Mouse (Mus musculus) heart, embryonic 15.5 days (tissue): ENCODE data around the gene Rgl1. TPM values are rescaled to one million over a fixed set of nuclear protein-coding genes. Genes with fewer than 3 reads are reported as not detected.

Experiments used
- ATAC-seq: fragments of 200-750 bp; cut with Nextera tagmentation; replicated peaks from 2 replicates; pipeline ENCODE4 v1.8.0; 2017; ENCODE audit warnings: low read depth, moderate TSS enrichment; ENCODE audit not compliant: insufficient number of reproducible peaks, insufficient read depth, low FRiP score
- H3K27ac ChIP-seq: fragments of 300-500 bp; sonication (generic); 2 replicates; pipeline ENCODE4 v1.5.1; 2015; ENCODE audit warnings: mild to moderate bottlenecking, inconsistent platforms
- H3K27me3 ChIP-seq: fragments of 300-500 bp; sonication (generic); 2 replicates; pipeline ENCODE4 v1.6.1; 2015; ENCODE audit warnings: inconsistent platforms
- H3K36me3 ChIP-seq: fragments of 300-500 bp; sonication (generic); 2 replicates; pipeline ENCODE4 v1.6.1; 2015; ENCODE audit warnings: mild to moderate bottlenecking, inconsistent platforms
- H3K4me1 ChIP-seq: fragments of 300-500 bp; sonication (generic); replicated peaks from 2 replicates; pipeline ENCODE4 v1.6.1; 2015; ENCODE audit warnings: inconsistent platforms
- H3K4me2 ChIP-seq: fragments of 300-500 bp; sonication (generic); 2 replicates; pipeline ENCODE4 v1.6.1; 2015; ENCODE audit warnings: inconsistent platforms, mild to moderate bottlenecking, moderate library complexity
- H3K4me3 ChIP-seq: fragments of 300-500 bp; sonication (generic); 2 replicates; pipeline ENCODE4 v1.5.1; 2015; ENCODE audit warnings: mild to moderate bottlenecking, inconsistent platforms
- H3K9ac ChIP-seq: fragments of 300-500 bp; sonication (generic); 2 replicates; pipeline ENCODE4 v1.6.1; 2015; ENCODE audit warnings: mild to moderate bottlenecking, inconsistent platforms
- H3K9me3 ChIP-seq: fragments of 300-500 bp; sonication (generic); replicated peaks from 2 replicates; pipeline ENCODE4 v1.6.1; 2016; ENCODE audit warnings: inconsistent platforms
- WGBS: fragments of 180-500 bp; shearing (Covaris S2); methylation state at CpG from one replicate; pipeline ENCODE4 v1.1.7; 2015; ENCODE audit warnings: mixed read lengths; 5-methylcytosine and 5-hydroxymethylcytosine counted together
- polyA plus RNA-seq: library from polyadenylated mRNA; unstranded; fragments of >200 nt; fragmentation: Nextera tagmentation; extraction: Ambion mirVana; gene quantifications from 2 replicates; pipeline ENCODE4 v1.2.1, GENCODE M21; 2015

Rgl1 gene
- polyA plus RNA-seq, 1 experiment from 2014 or later: 64.6 TPM

DNA sequence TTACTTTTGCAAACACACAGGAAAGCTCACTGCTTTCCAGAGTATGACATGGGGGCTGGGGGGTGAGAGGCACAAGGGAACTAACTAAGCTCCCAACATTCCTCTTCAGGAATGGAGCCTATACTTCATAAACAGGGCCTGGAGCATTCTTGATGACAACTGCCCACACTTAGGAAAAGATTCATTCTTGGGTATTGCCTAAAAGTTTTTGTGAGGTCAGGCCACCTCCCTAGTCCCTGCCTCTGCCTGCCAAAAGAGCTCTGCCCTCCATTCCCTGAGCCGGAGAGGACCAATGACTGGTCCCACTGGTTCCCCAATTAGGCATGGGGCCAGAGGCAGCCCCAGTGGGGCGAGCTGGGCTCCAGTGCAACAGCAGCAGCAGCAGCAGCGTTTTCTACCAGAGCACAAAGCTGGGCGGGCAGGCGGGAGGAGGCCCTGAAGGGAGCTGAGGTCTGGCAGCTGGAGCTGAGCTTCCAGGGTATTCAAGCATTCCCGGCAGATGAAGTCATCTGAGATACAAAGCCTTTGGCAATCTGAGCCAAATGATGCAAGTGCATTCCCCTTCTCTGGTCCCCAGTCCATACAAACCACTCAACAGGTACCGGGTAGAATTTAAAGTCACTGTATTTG lies 210.1 kb downstream of the Rgl1 start:
- ATAC-seq: peak; percentile 93
- peak overlapping the region; percentile 93 for H3K27ac ChIP-seq
- peak overlapping the region; percentile 29 for H3K4me2 ChIP-seq
- 9% methylated on average over 7 of the region's 7 CpGs for WGBS
- peaks cover 35% of the 10 kb centered on the region for H3K36me3 ChIP-seq
- no peak overlapping the region; the same call in 1 of the 2 replicates for H3K9ac ChIP-seq
- H3K4me3 ChIP-seq: no peak overlapping the region
- H3K9me3 ChIP-seq: no peaks in the 10 kb centered on the region
- H3K4me1 ChIP-seq: peaks cover 55% of the 10 kb centered on the region
- H3K27me3 ChIP-seq: no peaks in the 10 kb centered on the region

- Histone ChIP-seq H3K9me3 (no peaks in the 10 kb centered on the region), H3K9ac (no peak overlapping the region), H3K36me3 (peaks cover 41% of the 10 kb centered on the region), H3K27me3 (no peaks in the 10 kb centered on the region), H3K4me1 (peaks cover 53% of the 10 kb centered on the region), H3K27ac (no peak overlapping the region), H3K4me2 (no peak overlapping the region), H3K4me3 (no peak overlapping the region)
- 80% methylated on average over 15 of the region's 15 CpGs for WGBS
- ATAC-seq: no peak
Measured at GRCm38 (mm10) chr1:152553912-152554547, 212.1 kb downstream of the Rgl1 start.

DNA sequence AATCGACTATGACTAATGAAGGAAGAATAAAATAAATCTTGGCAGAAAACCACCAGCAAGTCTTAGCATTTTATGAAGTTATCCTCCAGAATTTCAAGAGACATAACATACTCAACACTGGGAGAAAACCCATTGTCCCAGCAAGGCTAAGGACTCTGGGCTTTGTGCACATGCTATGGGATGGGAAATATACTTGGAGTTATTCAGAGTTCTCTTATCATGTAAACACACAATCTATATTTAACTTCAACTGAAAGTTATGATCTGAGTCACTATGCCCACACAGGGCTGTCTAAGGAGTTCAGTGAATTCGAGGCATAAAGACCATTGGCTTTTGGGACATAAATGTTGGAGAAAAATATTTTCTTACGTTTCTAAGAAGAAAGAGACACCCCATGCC lies 215.2 kb downstream of the Rgl1 start:
- WGBS: 51% methylated on average over 3 of the region's 3 CpGs
- H3K9ac ChIP-seq: no peak overlapping the region
- peak overlapping the region; percentile 69 for H3K27ac ChIP-seq
- ATAC-seq: no peak
- H3K4me3 ChIP-seq: no peak overlapping the region
- peaks cover 28% of the 10 kb centered on the region for H3K4me1 ChIP-seq
- no peaks in the 10 kb centered on the region for H3K9me3 ChIP-seq
- no peaks in the 10 kb centered on the region for H3K27me3 ChIP-seq
- H3K4me2 ChIP-seq: no peak overlapping the region
- H3K36me3 ChIP-seq: peaks cover 67% of the 10 kb centered on the region

DNA sequence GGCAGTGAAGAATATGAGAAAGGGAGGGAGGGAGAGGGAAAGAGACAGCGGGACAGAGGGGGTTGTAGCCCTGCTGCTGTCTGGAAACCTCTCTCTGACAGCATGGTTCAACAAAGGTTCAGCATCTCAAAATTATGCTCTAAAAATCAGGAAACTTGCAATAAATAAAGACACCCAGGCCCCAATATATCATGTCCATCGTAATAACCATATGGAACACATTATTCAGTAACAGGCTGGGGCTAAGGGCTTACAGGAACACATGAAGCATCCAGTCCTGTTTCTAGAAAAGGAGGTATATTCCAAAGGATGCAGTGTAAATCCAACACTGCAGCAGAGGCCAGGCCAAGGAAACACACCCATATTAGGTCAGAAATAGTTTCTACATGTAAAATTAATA lies 215.6 kb downstream of the Rgl1 start:
- no peak overlapping the region for H3K4me2 ChIP-seq
- H3K27ac ChIP-seq: peak overlapping the region; percentile 69
- H3K9me3 ChIP-seq: no peaks in the 10 kb centered on the region
- ATAC-seq: no peak
- H3K4me3 ChIP-seq: no peak overlapping the region
- 75% methylated on average over 2 of the region's 2 CpGs for WGBS
- no peak overlapping the region for H3K9ac ChIP-seq
- H3K27me3 ChIP-seq: no peaks in the 10 kb centered on the region
- peaks cover 24% of the 10 kb centered on the region for H3K4me1 ChIP-seq
- H3K36me3 ChIP-seq: peaks cover 70% of the 10 kb centered on the region

- 78% methylated on average over 13 of the region's 13 CpGs for WGBS
- Histone ChIP-seq H3K9ac (no peak overlapping the region), H3K9me3 (no peaks in the 10 kb centered on the region), H3K4me1 (peaks cover 20% of the 10 kb centered on the region), H3K4me3 (no peak overlapping the region), H3K4me2 (no peak overlapping the region), H3K27ac (0 out of 2 replicates have a peak overlapping the region, but pooled peaks have one; percentile 17), H3K36me3 (peaks cover 72% of the 10 kb centered on the region), H3K27me3 (no peaks in the 10 kb centered on the region)
- ATAC-seq: no peak
Measured at GRCm38 (mm10) chr1:152549061-152549738, 217.0 kb downstream of the Rgl1 start.

DNA sequence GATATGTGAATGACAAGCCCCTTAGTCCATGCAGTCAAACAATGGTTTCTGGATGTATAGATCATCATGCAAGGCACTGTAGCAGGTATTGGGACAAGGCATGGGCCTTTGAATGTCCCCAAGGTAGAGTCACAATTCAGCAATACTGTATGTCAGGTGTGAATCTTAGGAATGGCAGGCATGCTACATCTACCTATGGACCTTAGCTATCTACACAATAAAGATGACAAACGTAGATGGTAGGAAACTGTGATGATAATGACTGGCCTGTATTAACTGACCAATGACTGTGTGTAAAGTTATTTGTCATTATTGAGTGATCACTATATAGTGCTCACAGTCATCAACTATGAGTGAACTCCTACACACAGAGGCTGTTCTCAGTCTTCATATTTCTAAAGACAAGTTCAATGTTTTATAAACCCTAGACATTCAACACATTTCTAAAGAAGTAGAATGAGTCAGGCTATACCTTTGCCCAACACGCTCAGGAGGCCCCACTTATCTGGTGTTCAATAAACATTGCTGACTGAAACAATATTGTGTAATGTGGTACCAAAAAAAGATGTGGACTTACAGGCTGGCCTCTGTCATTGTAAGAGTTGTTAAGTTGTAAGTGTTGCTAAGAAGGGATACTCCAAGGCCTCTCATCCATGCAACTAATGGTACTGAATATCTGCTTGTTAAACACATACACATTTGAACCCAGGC lies 222.5 kb downstream of the Rgl1 start:
- ATAC-seq: no peak
- WGBS: 80% methylated on average over 2 of the region's 2 CpGs
- H3K36me3 ChIP-seq: peaks cover 74% of the 10 kb centered on the region

DNA sequence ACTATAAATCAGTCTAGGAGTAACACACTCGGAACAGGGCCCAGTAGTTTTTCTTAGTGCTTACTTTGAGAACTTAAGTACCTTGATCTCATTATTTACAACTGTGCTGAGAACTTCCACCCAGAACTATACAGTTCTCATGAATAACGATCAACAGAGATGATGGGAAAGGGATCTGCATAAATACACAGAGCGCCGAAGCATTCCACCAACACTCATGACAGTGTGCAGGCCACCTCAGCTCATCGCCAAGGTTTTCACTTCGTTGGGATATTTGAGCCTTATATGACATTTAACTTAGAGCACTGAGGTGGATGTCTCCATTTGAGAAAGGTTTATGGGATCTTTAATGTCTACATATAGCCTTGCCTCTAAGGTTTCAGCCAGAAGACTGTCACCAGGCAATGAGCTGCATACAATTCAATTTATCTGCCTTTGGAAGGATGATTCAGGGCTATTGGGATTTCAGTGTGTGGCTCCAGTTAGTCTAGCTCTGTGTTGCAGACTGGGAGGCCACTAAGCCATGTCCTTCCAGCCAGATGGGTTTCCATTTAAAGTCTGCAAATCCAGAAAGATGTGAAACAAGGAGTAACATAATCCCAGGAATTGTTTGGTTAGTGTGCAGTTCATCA lies 223.3 kb downstream of the Rgl1 start:
- no peak overlapping the region for H3K4me3 ChIP-seq
- H3K9me3 ChIP-seq: no peaks in the 10 kb centered on the region
- WGBS: 86% methylated on average over 6 of the region's 6 CpGs
- peaks cover 74% of the 10 kb centered on the region for H3K36me3 ChIP-seq
- no peak overlapping the region for H3K9ac ChIP-seq
- H3K4me1 ChIP-seq: peaks cover 22% of the 10 kb centered on the region
- no peak overlapping the region for H3K27ac ChIP-seq
- H3K4me2 ChIP-seq: no peak overlapping the region
- H3K27me3 ChIP-seq: no peaks in the 10 kb centered on the region
- ATAC-seq: no peak

More for the DNA sequence above, 222.5 kb downstream of the Rgl1 start:
- H3K27ac ChIP-seq: no peak overlapping the region
- peaks cover 18% of the 10 kb centered on the region for H3K4me1 ChIP-seq
- H3K4me3 ChIP-seq: no peak overlapping the region
- H3K9me3 ChIP-seq: no peaks in the 10 kb centered on the region
- H3K9ac ChIP-seq: no peak overlapping the region
- no peak overlapping the region for H3K4me2 ChIP-seq
- H3K27me3 ChIP-seq: no peaks in the 10 kb centered on the region

GRCm38 (mm10) chr1:152540304-152540887 lies 225.8 kb downstream of the Rgl1 start:
- H3K4me2 ChIP-seq: no peak overlapping the region
- no peak for ATAC-seq
- 82% methylated on average over 3 of the region's 3 CpGs for WGBS
- no peak overlapping the region for H3K9ac ChIP-seq
- no peaks in the 10 kb centered on the region for H3K9me3 ChIP-seq
- H3K36me3 ChIP-seq: peaks cover 78% of the 10 kb centered on the region
- H3K4me3 ChIP-seq: no peak overlapping the region
- H3K27ac ChIP-seq: no peak overlapping the region; the same call in 1 of the 2 replicates
- no peaks in the 10 kb centered on the region for H3K27me3 ChIP-seq
- peaks cover 22% of the 10 kb centered on the region for H3K4me1 ChIP-seq

DNA sequence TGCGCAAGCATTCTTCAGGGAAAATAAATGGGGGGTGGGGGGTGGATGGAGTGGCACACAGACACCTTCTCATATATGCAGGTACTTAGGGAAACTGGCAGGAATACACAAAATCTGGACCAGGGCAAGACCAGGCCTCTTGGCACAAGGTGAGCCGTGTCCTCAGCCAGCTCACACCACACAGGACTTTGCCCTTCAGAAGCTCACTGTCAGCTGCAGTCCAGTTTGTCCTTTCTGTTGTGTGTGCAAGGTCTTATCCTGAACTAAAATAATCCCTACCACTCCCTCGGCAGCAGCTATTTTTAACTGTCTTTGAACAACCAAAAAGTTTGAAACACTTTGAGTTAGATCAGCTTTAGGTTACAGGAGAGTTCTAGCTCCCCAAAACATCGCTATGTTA lies 227.3 kb downstream of the Rgl1 start:
- Histone ChIP-seq H3K9ac (no peak overlapping the region), H3K4me1 (peaks cover 19% of the 10 kb centered on the region), H3K36me3 (peaks cover 78% of the 10 kb centered on the region), H3K4me3 (no peak overlapping the region), H3K27me3 (no peaks in the 10 kb centered on the region), H3K9me3 (no peaks in the 10 kb centered on the region), H3K27ac (peak overlapping the region; percentile 88), H3K4me2 (no peak overlapping the region)
- WGBS: 63% methylated on average over 4 of the region's 4 CpGs
- peak; percentile 53; the same call in 1 of the 2 replicates for ATAC-seq

DNA sequence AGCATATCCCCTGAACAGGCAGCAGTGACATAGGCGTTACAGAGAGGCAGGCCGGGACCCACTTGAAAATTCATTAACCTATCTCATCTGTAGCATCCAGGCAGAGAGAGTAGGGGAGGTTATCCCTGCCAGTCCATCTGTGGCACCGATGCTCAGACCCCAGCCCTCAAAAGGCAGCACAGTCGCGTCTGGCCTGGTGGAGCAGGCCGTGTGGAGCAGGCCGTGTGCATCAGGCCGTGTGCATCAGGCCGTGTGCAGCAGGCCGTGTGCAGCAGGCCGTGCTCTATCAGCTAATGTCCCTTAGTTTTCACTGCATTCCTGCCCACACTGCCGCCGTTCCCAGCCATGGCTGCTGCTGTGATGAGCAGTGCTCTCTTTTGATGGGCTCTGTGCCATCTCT lies 229.0 kb downstream of the Rgl1 start:
- no peak overlapping the region for H3K27ac ChIP-seq
- no peaks in the 10 kb centered on the region for H3K27me3 ChIP-seq
- H3K4me2 ChIP-seq: no peak overlapping the region
- H3K9ac ChIP-seq: no peak overlapping the region
- ATAC-seq: no peak
- H3K4me1 ChIP-seq: peaks cover 32% of the 10 kb centered on the region
- H3K9me3 ChIP-seq: no peaks in the 10 kb centered on the region
- 85% methylated on average over 13 of the region's 13 CpGs for WGBS
- no peak overlapping the region for H3K4me3 ChIP-seq
- peaks cover 65% of the 10 kb centered on the region for H3K36me3 ChIP-seq
